Mouse (Mus musculus) CH12.LX (cell line): ENCODE measurements around the gene Lpar3. TPM values are rescaled to one million over a fixed set of nuclear protein-coding genes. Genes with fewer than 3 reads are reported as not detected.

Source experiments
- DNase-seq: peaks from one replicate; pipeline ENCODE4 v3.0.0-alpha.2; 2013; ENCODE audit errors: extremely low read depth
- H3K27ac ChIP-seq: 2 replicates; pipeline ENCODE4 v1.5.1; 2012; ENCODE audit warnings: low read depth, mild to moderate bottlenecking, control low read depth, moderate library complexity; ENCODE audit not compliant: insufficient read depth
- H3K27me3 ChIP-seq: replicated peaks from 2 replicates; pipeline ENCODE3; 2012; ENCODE audit warnings: inconsistent platforms
- H3K36me3 ChIP-seq, 2 experiments: replicated peaks in 1 of 2; 2 replicates each; pipeline versions ENCODE3 to v1.6.1; 2012; ENCODE audit warnings: inconsistent platforms in 1 of 2, low read length in 1 of 2, mild to moderate bottlenecking in 1 of 2, mixed read lengths in 1 of 2, moderate library complexity in 1 of 2; ENCODE audit not compliant: control insufficient read depth in 1 of 2, insufficient read depth in 1 of 2
- H3K4me1 ChIP-seq, 2 experiments: 2 replicates each; pipeline ENCODE4 v1.6.1; 2012; ENCODE audit warnings: inconsistent platforms in 1 of 2, moderate library complexity in 1 of 2; ENCODE audit not compliant: insufficient read depth in 2 of 2, control insufficient read depth in 1 of 2
- H3K4me2 ChIP-seq: 2 replicates; pipeline ENCODE4 v1.6.1; 2012; ENCODE audit warnings: low read depth, mild to moderate bottlenecking, control low read depth; ENCODE audit not compliant: poor library complexity, insufficient read depth, severe bottlenecking
- H3K4me3 ChIP-seq, 3 experiments: fragments of 150-350 bp in 1 of 3; sonication (generic) in 1 of 3; replicated peaks in 1 of 3; 2 replicates each; pipeline versions ENCODE3 to v1.5.1; 2011 to 2012; ENCODE audit warnings: low read depth in 2 of 3, low read length in 2 of 3, mild to moderate bottlenecking in 2 of 3, moderate library complexity in 2 of 3, control low read depth in 1 of 3, improper control_type of control experiment in 1 of 3, inconsistent platforms in 1 of 3, mixed read lengths in 1 of 3; ENCODE audit not compliant: poor library complexity in 1 of 3
- H3K79me2 ChIP-seq: replicated peaks from 2 replicates; pipeline ENCODE4 v1.6.1; 2012; ENCODE audit warnings: mild to moderate bottlenecking, moderate library complexity; ENCODE audit not compliant: control insufficient read depth, poor library complexity, insufficient read depth, severe bottlenecking; ENCODE audit errors: extremely low read depth
- H3K9ac ChIP-seq: 2 replicates; pipeline ENCODE4 v1.6.1; 2012; ENCODE audit warnings: low read depth, mild to moderate bottlenecking, control low read depth, moderate library complexity; ENCODE audit not compliant: insufficient read depth
- H3K9me3 ChIP-seq: replicated peaks from 2 replicates; pipeline ENCODE3; 2012; ENCODE audit warnings: low read length, inconsistent platforms, mixed read lengths
- BHLHE40 ChIP-seq: IDR thresholded peaks from 2 replicates; pipeline ENCODE4 v1.6.1; 2011; ENCODE audit warnings: mild to moderate bottlenecking, low read depth, low read length, improper control_type of control experiment
- CHD1 ChIP-seq: IDR thresholded peaks from 2 replicates; pipeline ENCODE4 v1.6.1; 2012; ENCODE audit warnings: low read depth, low read length, improper control_type of control experiment, inconsistent platforms
- E2F4 ChIP-seq: IDR thresholded peaks from 2 replicates; pipeline ENCODE4 v1.6.1; 2011; ENCODE audit warnings: low read depth, low read length, improper control_type of control experiment; ENCODE audit not compliant: insufficient replicate concordance
- EP300 ChIP-seq: IDR thresholded peaks from 2 replicates; pipeline ENCODE4 v1.6.1; 2011; ENCODE audit warnings: low read length, improper control_type of control experiment
- ETS1 ChIP-seq: conservative IDR thresholded peaks from 2 replicates; pipeline ENCODE4 v1.6.1; 2012; ENCODE audit warnings: low read depth, mild to moderate bottlenecking, inconsistent platforms, low read length, improper control_type of control experiment, moderate library complexity
- HCFC1 ChIP-seq: IDR thresholded peaks from 2 replicates; pipeline ENCODE4 v1.6.1; 2012; ENCODE audit warnings: low read depth, mild to moderate bottlenecking, inconsistent platforms, low read length, improper control_type of control experiment
- IRF4 ChIP-seq: IDR thresholded peaks from 2 replicates; pipeline ENCODE4 v1.6.1; 2014; ENCODE audit warnings: low read depth, mild to moderate bottlenecking, inconsistent platforms, low read length, improper control_type of control experiment
- JUN ChIP-seq: IDR thresholded peaks from 2 replicates; pipeline ENCODE4 v1.6.1; 2011; ENCODE audit warnings: low read depth, mild to moderate bottlenecking, low read length, improper control_type of control experiment, moderate library complexity; ENCODE audit not compliant: insufficient read depth
- KAT2A ChIP-seq: IDR thresholded peaks from 2 replicates; pipeline ENCODE4 v1.6.1; 2012; ENCODE audit warnings: low read length, improper control_type of control experiment, inconsistent platforms; ENCODE audit not compliant: insufficient replicate concordance
- MAFK ChIP-seq: IDR thresholded peaks from 2 replicates; pipeline ENCODE4 v1.6.1; 2011; ENCODE audit warnings: low read length, improper control_type of control experiment; ENCODE audit not compliant: insufficient replicate concordance
- MAX ChIP-seq: IDR thresholded peaks from 2 replicates; pipeline ENCODE4 v1.6.1; 2011; ENCODE audit warnings: low read length, improper control_type of control experiment
- MAZ ChIP-seq: IDR thresholded peaks from 2 replicates; pipeline ENCODE4 v1.6.1; 2012; ENCODE audit warnings: low read depth, mild to moderate bottlenecking, inconsistent platforms, low read length, improper control_type of control experiment, moderate library complexity
- MEF2A ChIP-seq: IDR thresholded peaks from 2 replicates; pipeline ENCODE4 v1.6.1; 2014; ENCODE audit warnings: low read depth, mild to moderate bottlenecking, inconsistent platforms, low read length, improper control_type of control experiment, borderline replicate concordance
- PAX5 ChIP-seq: IDR thresholded peaks from 2 replicates; pipeline ENCODE4 v1.6.1; 2012; ENCODE audit warnings: low read length, inconsistent platforms, mixed read lengths
- SIN3A ChIP-seq: IDR thresholded peaks from 2 replicates; pipeline ENCODE4 v1.6.1; 2012; ENCODE audit warnings: low read length, improper control_type of control experiment, inconsistent platforms
- TBP ChIP-seq: conservative IDR thresholded peaks from 2 replicates; pipeline ENCODE4 v1.6.1; 2011; ENCODE audit warnings: low read depth, low read length, improper control_type of control experiment
- UBTF ChIP-seq: IDR thresholded peaks from 2 replicates; pipeline ENCODE4 v1.6.1; 2012; ENCODE audit warnings: low read depth, mild to moderate bottlenecking, inconsistent platforms, low read length, improper control_type of control experiment, moderate library complexity
- USF1 ChIP-seq: IDR thresholded peaks from 2 replicates; pipeline ENCODE4 v1.6.1; 2014; ENCODE audit warnings: low read depth, mild to moderate bottlenecking, inconsistent platforms, low read length, improper control_type of control experiment
- USF2 ChIP-seq: conservative IDR thresholded peaks from 2 replicates; pipeline ENCODE4 v1.6.1; 2011; ENCODE audit warnings: low read depth, low read length, improper control_type of control experiment
- ZMIZ1 ChIP-seq: IDR thresholded peaks from 2 replicates; pipeline ENCODE4 v1.6.1; 2012; ENCODE audit warnings: low read depth, mild to moderate bottlenecking, inconsistent platforms, low read length, improper control_type of control experiment
- ZNF384 ChIP-seq: IDR thresholded peaks from 2 replicates; pipeline ENCODE4 v1.6.1; 2012; ENCODE audit warnings: low read depth, low read length, improper control_type of control experiment, inconsistent platforms
- dilution Hi-C: fragments of 300-500 bp; cut with MboI; formaldehyde crosslinking; loops from 2 replicates; pipeline ENCODE4 v1.14.3; 2020; ENCODE audit warnings: low sequenced_read_pairs; ENCODE audit not compliant: extremely low pct_unique_long_range_greater_than_20kb, extremely low pct_ligation_motif_present
- in situ Hi-C: fragments of 300-500 bp; cut with MboI; formaldehyde crosslinking; loops from 3 replicates; pipeline ENCODE4 v1.14.3; 2019; ENCODE audit warnings: low sequenced_read_pairs, low pct_ligation_motif_present, low pct_unique_long_range_greater_than_20kb, mixed read lengths
- polyA plus RNA-seq: library from polyadenylated mRNA; unstranded; fragments of >175 nt; gene quantifications from 2 replicates; pipeline ENCODE4 v1.2.1, GENCODE M21; 2012; ENCODE audit warnings: low read depth; ENCODE audit not compliant: insufficient read length
- total RNA-seq, 2 experiments: library from RNA; depleted of rRNA; stranded (reverse); fragments of 300-350 nt in 1 of 2; fragments of >200 nt in 1 of 2; gene quantifications; 2 replicates each; pipeline ENCODE4 v1.2.3; 2012 to 2014

Lpar3 gene
- total and polyA plus RNA-seq, 3 experiments, result not detected

DNA sequence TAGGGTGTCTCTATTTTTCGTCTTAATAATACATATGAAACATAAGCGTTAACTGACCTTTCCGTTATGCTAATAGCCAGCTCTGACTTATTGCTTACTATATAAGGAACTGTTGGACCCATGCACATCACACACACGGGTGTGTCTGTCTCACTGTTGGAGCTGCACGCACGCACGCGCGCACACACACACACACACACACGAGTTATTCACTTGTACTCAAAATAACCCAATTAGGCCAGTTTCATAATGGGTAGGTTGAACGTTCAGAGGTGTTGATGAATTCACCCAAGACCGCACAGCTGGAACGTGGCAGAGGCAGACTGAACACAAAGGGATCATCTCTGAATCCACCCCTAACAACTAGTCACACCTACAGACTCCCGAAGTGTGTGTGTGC, 98.7 kb downstream of the Lpar3 start:
- in situ Hi-C loops, result loop anchor here (5.0 kb wide), 1 partner anchor 137 kb away; no protein-coding TSS in a partner anchor
- H3K9ac ChIP-seq, result no peak overlapping the region

DNA sequence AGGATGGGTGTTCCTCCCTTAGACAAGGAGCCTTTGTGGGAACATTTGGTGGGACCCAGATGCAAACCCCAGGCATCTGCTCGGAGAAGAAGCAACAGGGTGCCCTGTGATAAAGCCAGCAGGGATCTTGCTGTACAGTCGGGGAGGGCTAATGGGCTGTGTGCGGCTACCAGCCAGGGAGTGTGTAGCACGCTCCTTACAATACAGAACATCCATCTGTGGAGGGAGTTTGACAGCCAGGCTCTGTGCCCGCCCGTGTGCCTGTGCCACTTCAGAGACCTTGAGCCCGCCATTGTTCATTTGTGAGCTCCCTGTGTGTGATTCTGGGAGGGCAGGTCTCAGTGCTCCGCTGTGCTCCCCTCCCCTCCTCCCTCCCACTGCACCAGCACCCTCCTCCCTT, 104.2 kb downstream of the Lpar3 start:
- Histone ChIP-seq H3K27ac (no peak overlapping the region), H3K79me2 (no peaks in the 10 kb centered on the region), H3K9me3 (no peaks in the 10 kb centered on the region), H3K4me3 (no peak overlapping the region)
- no peak for DNase-seq
- TF ChIP-seq USF2 (no peak), IRF4 (no peak), PAX5 (no peak), MEF2A (no peak), SIN3A (no peak), MAX (no peak), ZNF384 (no peak), EP300 (no peak)
- TF ChIP-seq, all 38 proteins: peak for 0
- Histone ChIP-seq H3K27me3 (peaks cover 14% of the 10 kb centered on the region), H3K4me2 (no peak overlapping the region), H3K4me1 (peaks cover 8 to 10% of the 10 kb centered on the region in 2 experiments), H3K36me3 (no peaks in the 10 kb centered on the region), H3K9ac (no peak overlapping the region)
- dilution Hi-C loops (no loop called here), in situ Hi-C loops (loop anchor here (10.0 kb wide), 1 partner anchor 470 kb away; no protein-coding TSS in a partner anchor)

More for the DNA sequence above, 98.7 kb downstream of the Lpar3 start:
- Histone ChIP-seq H3K9me3 (no peaks in the 10 kb centered on the region), H3K36me3 (no peaks in the 10 kb centered on the region), H3K27ac (no peak overlapping the region), H3K27me3 (peaks cover 5% of the 10 kb centered on the region), H3K4me3 (no peak overlapping the region), H3K4me2 (no peak overlapping the region), H3K4me1 (peaks cover 6 to 10% of the 10 kb centered on the region in 2 experiments; a peak in 2 of 4 replicates), H3K79me2 (no peaks in the 10 kb centered on the region)
- TF ChIP-seq UBTF (no peak), E2F4 (no peak), KAT2A (no peak), TBP (no peak), HCFC1 (no peak), USF1 (no peak), ZMIZ1 (no peak), SIN3A (no peak), ETS1 (no peak), MAZ (no peak), MEF2A (no peak), CHD1 (no peak), EP300 (no peak), PAX5 (no peak), MAFK (no peak), JUN (no peak), BHLHE40 (no peak)
- no peak for DNase-seq
- dilution Hi-C loops, result no loop called here
